Mouse (Mus musculus) testis, adult 10 weeks (tissue): ENCODE results near the gene Gm10377. TPM values are rescaled to one million over a fixed set of nuclear protein-coding genes. Genes with fewer than 3 reads are reported as not detected.

Source experiments
- polyA plus RNA-seq: library from polyadenylated mRNA; stranded (reverse); fragments of 350-450 nt; fragmentation: Illumina TruSeq; extraction: RNeasy Lipid Tissue Mini Kit (QIAGEN cat#74804); gene quantifications from one replicate; pipeline ENCODE4 v1.2.3, GENCODE M21; 2014; ENCODE audit warnings: low read depth, low replicate concordance

Gene Gm10377
- polyA plus RNA-seq: 23.3 TPM

DNA sequence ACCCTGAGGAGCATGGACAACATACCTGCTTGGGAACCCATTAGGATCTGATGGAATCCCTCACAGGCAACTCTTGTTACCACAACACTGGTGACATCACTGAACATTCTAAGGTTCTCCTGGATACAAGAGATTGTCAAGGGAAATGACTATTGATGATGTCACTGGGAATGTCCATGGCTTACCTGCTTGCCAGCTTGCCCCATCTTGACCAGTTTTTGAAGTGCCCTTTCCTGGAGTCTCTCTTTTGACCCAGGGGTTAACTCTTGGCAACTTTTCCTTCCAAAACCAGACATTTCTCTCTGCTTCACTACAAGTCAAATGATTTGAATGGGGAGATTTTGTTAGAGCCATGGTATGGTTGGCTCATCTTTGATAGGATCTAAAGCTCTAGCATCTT is at the start of gene Gm10377:
Gene Gm10377, minus strand, starts transcription at position 101 of the 400 bp plus-strand sequence.

DNA sequence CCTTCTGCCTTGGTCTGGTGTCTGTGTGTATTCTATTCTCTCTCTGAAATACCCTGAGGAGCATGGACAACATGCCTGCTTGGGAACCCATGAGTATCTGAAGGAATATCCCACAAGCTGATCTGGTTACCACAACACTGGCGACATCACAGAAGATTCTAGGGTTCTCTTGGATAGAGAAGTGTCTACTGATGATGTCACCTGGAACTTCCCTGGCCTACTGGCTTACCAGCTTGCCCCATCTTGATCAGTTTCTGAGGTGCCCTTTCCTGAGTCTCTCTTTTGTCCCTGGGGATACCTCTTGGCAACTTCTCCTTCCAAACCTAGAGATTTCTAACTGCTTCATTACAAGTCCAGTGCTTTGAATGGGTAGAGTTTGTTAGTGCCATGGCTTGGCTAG is 29.1 kb downstream of the Gm10377 start, which contains the start of gene Gm3015:
Gene Gm3015, minus strand, starts transcription at position 101 of the 400 bp plus-strand sequence.

Other genes with a start within 250 kb of the Gm10377 start
- 0.55 TPM for gene Gm17124, start 198.1 kb downstream of the Gm10377 start, polyA plus RNA-seq
- gene Gm3633, start 156.1 kb downstream of the Gm10377 start, polyA plus RNA-seq: 0.25 TPM
- gene Gm10378, start 142.0 kb downstream of the Gm10377 start, polyA plus RNA-seq: not detected
- 0.49 TPM for gene Gm3015, start 29.2 kb downstream of the Gm10377 start, polyA plus RNA-seq
- 1.9 TPM for gene Gm21977, start 55.5 kb upstream of the Gm10377 start, polyA plus RNA-seq
- 0.45 TPM for gene Gm8082, start 195.6 kb upstream of the Gm10377 start, polyA plus RNA-seq
- 173 TPM for gene Gm10376, start 217.6 kb upstream of the Gm10377 start, polyA plus RNA-seq